Mouse (Mus musculus) midbrain, embryonic 15.5 days (tissue): ENCODE measurements around the gene Itpr1. TPM values are rescaled to one million over a fixed set of nuclear protein-coding genes. Genes with fewer than 3 reads are reported as not detected.

Source experiments
- ATAC-seq: fragments of 200-750 bp; cut with Nextera tagmentation; replicated peaks from 2 replicates; pipeline ENCODE4 v1.8.0; 2017; ENCODE audit warnings: moderate TSS enrichment
- H3K27ac ChIP-seq: fragments of 300-500 bp; sonication (generic); 2 replicates; pipeline ENCODE4 v1.5.1; 2015; ENCODE audit warnings: mild to moderate bottlenecking, inconsistent platforms
- H3K27me3 ChIP-seq: fragments of 300-500 bp; sonication (generic); replicated peaks from 2 replicates; pipeline ENCODE4 v1.6.1; 2015; ENCODE audit warnings: inconsistent platforms
- H3K36me3 ChIP-seq: fragments of 300-500 bp; sonication (generic); replicated peaks from 2 replicates; pipeline ENCODE4 v1.6.1; 2015; ENCODE audit warnings: inconsistent platforms
- H3K4me1 ChIP-seq: fragments of 300-500 bp; sonication (generic); 2 replicates; pipeline ENCODE4 v1.6.1; 2015; ENCODE audit warnings: inconsistent platforms
- H3K4me2 ChIP-seq: fragments of 300-500 bp; sonication (generic); 2 replicates; pipeline ENCODE4 v1.6.1; 2015; ENCODE audit warnings: inconsistent platforms, mild to moderate bottlenecking, moderate library complexity
- H3K4me3 ChIP-seq: fragments of 300-500 bp; sonication (generic); 2 replicates; pipeline ENCODE4 v1.5.1; 2015; ENCODE audit warnings: mild to moderate bottlenecking, inconsistent platforms
- H3K9ac ChIP-seq: fragments of 300-500 bp; sonication (generic); 2 replicates; pipeline ENCODE4 v1.6.1; 2015; ENCODE audit warnings: mild to moderate bottlenecking, inconsistent platforms
- H3K9me3 ChIP-seq: fragments of 300-500 bp; sonication (generic); 2 replicates; pipeline ENCODE4 v1.6.1; 2016; ENCODE audit warnings: inconsistent platforms
- WGBS: fragments of 180-500 bp; shearing (Covaris S2); methylation state at CpG from one replicate; pipeline ENCODE4 v1.1.7; 2015; ENCODE audit warnings: mixed read lengths; 5-methylcytosine and 5-hydroxymethylcytosine counted together
- polyA plus RNA-seq: library from polyadenylated mRNA; unstranded; fragments of >200 nt; fragmentation: Nextera tagmentation; extraction: Ambion mirVana; gene quantifications from 2 replicates; pipeline ENCODE4 v1.2.1, GENCODE M21; 2015

Itpr1 gene
- polyA plus RNA-seq, 1 experiment from 2014 or later: 4.7 TPM

GRCm38 (mm10) chr6:108531324-108532311, 318.7 kb downstream of the Itpr1 start:
- ATAC-seq: peak; percentile 51
- no peak overlapping the region for H3K4me3 ChIP-seq
- H3K4me2 ChIP-seq: no peak overlapping the region
- peaks cover 10% of the 10 kb centered on the region for H3K4me1 ChIP-seq
- H3K9ac ChIP-seq: no peak overlapping the region
- no peaks in the 10 kb centered on the region for H3K27me3 ChIP-seq
- H3K36me3 ChIP-seq: no peaks in the 10 kb centered on the region
- 32% methylated on average over 12 of the region's 12 CpGs for WGBS
- H3K27ac ChIP-seq: no peak overlapping the region
- no peaks in the 10 kb centered on the region for H3K9me3 ChIP-seq

GRCm38 (mm10) chr6:108532486-108533179, 319.7 kb downstream of the Itpr1 start:
- no peaks in the 10 kb centered on the region for H3K27me3 ChIP-seq
- H3K9me3 ChIP-seq: no peaks in the 10 kb centered on the region
- H3K4me1 ChIP-seq: peaks cover 10% of the 10 kb centered on the region
- H3K27ac ChIP-seq: no peak overlapping the region
- no peaks in the 10 kb centered on the region for H3K36me3 ChIP-seq
- H3K4me2 ChIP-seq: no peak overlapping the region
- ATAC-seq: no peak
- H3K4me3 ChIP-seq: no peak overlapping the region
- WGBS: 82% methylated on average over 10 of the region's 10 CpGs
- no peak overlapping the region for H3K9ac ChIP-seq

GRCm38 (mm10) chr6:108534139-108534538, 321.2 kb downstream of the Itpr1 start:
- H3K27me3 ChIP-seq: no peaks in the 10 kb centered on the region
- no peaks in the 10 kb centered on the region for H3K9me3 ChIP-seq
- H3K36me3 ChIP-seq: no peaks in the 10 kb centered on the region
- 81% methylated on average over 5 of the region's 5 CpGs for WGBS
- H3K4me2 ChIP-seq: no peak overlapping the region
- ATAC-seq: no peak
- peaks cover 10% of the 10 kb centered on the region for H3K4me1 ChIP-seq
- no peak overlapping the region for H3K27ac ChIP-seq
- no peak overlapping the region for H3K4me3 ChIP-seq
- H3K9ac ChIP-seq: no peak overlapping the region

- Histone ChIP-seq H3K4me1 (peaks cover 10% of the 10 kb centered on the region), H3K9me3 (no peaks in the 10 kb centered on the region), H3K4me3 (no peak overlapping the region), H3K27me3 (no peaks in the 10 kb centered on the region), H3K9ac (no peak overlapping the region), H3K4me2 (no peak overlapping the region), H3K27ac (no peak overlapping the region), H3K36me3 (no peaks in the 10 kb centered on the region)
- WGBS: 86% methylated on average over 6 of the region's 6 CpGs
- no peak for ATAC-seq
Observed at GRCm38 (mm10) chr6:108534596-108534995, 321.7 kb downstream of the Itpr1 start.

- H3K4me1 ChIP-seq: peaks cover 10% of the 10 kb centered on the region
- 90% methylated on average over 4 of the region's 4 CpGs for WGBS
- H3K27me3 ChIP-seq: no peaks in the 10 kb centered on the region
Observed at GRCm38 (mm10) chr6:108535309-108535708, 322.4 kb downstream of the Itpr1 start.

GRCm38 (mm10) chr6:108536546-108537317, 323.8 kb downstream of the Itpr1 start:
- Histone ChIP-seq H3K9me3 (no peaks in the 10 kb centered on the region), H3K4me3 (no peak overlapping the region), H3K36me3 (no peaks in the 10 kb centered on the region), H3K4me1 (no peaks in the 10 kb centered on the region), H3K27me3 (no peaks in the 10 kb centered on the region), H3K27ac (no peak overlapping the region), H3K4me2 (no peak overlapping the region), H3K9ac (no peak overlapping the region)
- 88% methylated on average over 8 of the region's 8 CpGs for WGBS
- no peak for ATAC-seq

More at GRCm38 (mm10) chr6:108535309-108535708, 322.4 kb downstream of the Itpr1 start:
- ATAC-seq: no peak
- H3K4me3 ChIP-seq: no peak overlapping the region
- H3K9me3 ChIP-seq: no peaks in the 10 kb centered on the region
- H3K27ac ChIP-seq: no peak overlapping the region
- H3K9ac ChIP-seq: no peak overlapping the region
- H3K36me3 ChIP-seq: no peaks in the 10 kb centered on the region
- H3K4me2 ChIP-seq: no peak overlapping the region

- 89% methylated on average over 4 of the region's 4 CpGs for WGBS
- Histone ChIP-seq H3K4me1 (no peaks in the 10 kb centered on the region), H3K27me3 (no peaks in the 10 kb centered on the region), H3K9ac (no peak overlapping the region), H3K36me3 (no peaks in the 10 kb centered on the region), H3K4me2 (no peak overlapping the region), H3K27ac (no peak overlapping the region), H3K9me3 (no peaks in the 10 kb centered on the region), H3K4me3 (no peak overlapping the region)
- ATAC-seq: no peak
Observed at GRCm38 (mm10) chr6:108538406-108538805, 325.5 kb downstream of the Itpr1 start.

- H3K4me1 ChIP-seq: no peaks in the 10 kb centered on the region
- no peak for ATAC-seq
- H3K36me3 ChIP-seq: no peaks in the 10 kb centered on the region
- H3K27me3 ChIP-seq: no peaks in the 10 kb centered on the region
- H3K9me3 ChIP-seq: no peaks in the 10 kb centered on the region
- H3K4me3 ChIP-seq: no peak overlapping the region
- H3K4me2 ChIP-seq: no peak overlapping the region
- H3K9ac ChIP-seq: no peak overlapping the region
- 94% methylated on average over 6 of the region's 6 CpGs for WGBS
- H3K27ac ChIP-seq: no peak overlapping the region
Observed at GRCm38 (mm10) chr6:108540441-108540840, 327.5 kb downstream of the Itpr1 start.

- Histone ChIP-seq H3K36me3 (no peaks in the 10 kb centered on the region), H3K27me3 (no peaks in the 10 kb centered on the region), H3K4me2 (no peak overlapping the region), H3K9me3 (no peaks in the 10 kb centered on the region), H3K9ac (no peak overlapping the region), H3K27ac (no peak overlapping the region), H3K4me1 (no peaks in the 10 kb centered on the region), H3K4me3 (no peak overlapping the region)
- 66% methylated on average over 7 of the region's 7 CpGs for WGBS
- no peak for ATAC-seq
Observed at GRCm38 (mm10) chr6:108544917-108545316, 332.0 kb downstream of the Itpr1 start.

- Histone ChIP-seq H3K36me3 (no peaks in the 10 kb centered on the region), H3K27ac (no peak overlapping the region), H3K4me2 (no peak overlapping the region), H3K9me3 (no peaks in the 10 kb centered on the region), H3K4me3 (no peak overlapping the region), H3K9ac (no peak overlapping the region), H3K27me3 (no peaks in the 10 kb centered on the region), H3K4me1 (no peaks in the 10 kb centered on the region)
- 60% methylated on average over 5 of the region's 5 CpGs for WGBS
- ATAC-seq: no peak
Observed at GRCm38 (mm10) chr6:108545464-108545863, 332.6 kb downstream of the Itpr1 start.

- Histone ChIP-seq H3K36me3 (no peaks in the 10 kb centered on the region), H3K4me2 (no peak overlapping the region), H3K4me1 (no peaks in the 10 kb centered on the region), H3K27me3 (no peaks in the 10 kb centered on the region), H3K9ac (no peak overlapping the region), H3K4me3 (no peak overlapping the region), H3K9me3 (no peaks in the 10 kb centered on the region), H3K27ac (no peak overlapping the region)
- 91% methylated on average over 3 of the region's 3 CpGs for WGBS
- ATAC-seq: no peak
Observed at GRCm38 (mm10) chr6:108548413-108548812, 335.5 kb downstream of the Itpr1 start.

- Histone ChIP-seq H3K4me3 (no peak overlapping the region), H3K27ac (no peak overlapping the region), H3K4me1 (no peaks in the 10 kb centered on the region), H3K9ac (no peak overlapping the region), H3K36me3 (no peaks in the 10 kb centered on the region), H3K4me2 (no peak overlapping the region), H3K27me3 (no peaks in the 10 kb centered on the region), H3K9me3 (no peaks in the 10 kb centered on the region)
- WGBS: 75% methylated on average over 6 of the region's 6 CpGs
- no peak for ATAC-seq
Observed at GRCm38 (mm10) chr6:108549495-108549935, 336.6 kb downstream of the Itpr1 start.
